Mouse (Mus musculus) gastrocnemius, adult 18-20 months (tissue): Measurements from ENCODE around the gene Cfl1. TPM values are rescaled to one million over a fixed set of nuclear protein-coding genes. Genes with fewer than 3 reads are reported as not detected.
A peak's percentile ranks its signal among the peaks of the same experiment; 100 is the strongest.

Experiments used
- DNase-seq: peaks from one replicate; pipeline ENCODE4 v3.0.0; 2021; ENCODE audit warnings: low spot score
- long read RNA-seq, 2 experiments: library from polyadenylated mRNA; stranded (forward); transcript quantifications; one replicate each; pipeline ENCODE4 v2.0.0; 2021
- total RNA-seq, 2 experiments: library from RNA; stranded (reverse); gene quantifications; 2 replicates each; pipeline ENCODE4 v1.2.3; 2021

Cfl1 gene
- total RNA-seq: 10 to 100 TPM; 48.4 to 74.2 TPM
- long read RNA-seq, experiment 1, transcript Cfl1-202 (4 exons, 2,354 nt): major isoform, 36 of 47 reads
- long read RNA-seq, experiment 1, partial matches to known transcripts: 1 of 47 reads
- long read RNA-seq, experiment 1, other reads (novel, unspliced or antisense): 10 of 47 reads
- long read RNA-seq, experiment 2, transcript Cfl1-202 (4 exons, 2,354 nt): major isoform, 26 of 32 reads
- long read RNA-seq, experiment 2, partial matches to known transcripts: 0 of 32 reads
- long read RNA-seq, experiment 2, other reads (novel, unspliced or antisense): 5 of 32 reads

- peak; percentile 95 for DNase-seq
Observed at GRCm38 (mm10) chr19:5490313-5490897, at the start of gene Cfl1. TSS of gene Cfl1 (plus strand) at chr19:5490455.

- no peak for DNase-seq
Observed at GRCm38 (mm10) chr19:5444371-5444908, 45.8 kb upstream of the Cfl1 start.

DNA sequence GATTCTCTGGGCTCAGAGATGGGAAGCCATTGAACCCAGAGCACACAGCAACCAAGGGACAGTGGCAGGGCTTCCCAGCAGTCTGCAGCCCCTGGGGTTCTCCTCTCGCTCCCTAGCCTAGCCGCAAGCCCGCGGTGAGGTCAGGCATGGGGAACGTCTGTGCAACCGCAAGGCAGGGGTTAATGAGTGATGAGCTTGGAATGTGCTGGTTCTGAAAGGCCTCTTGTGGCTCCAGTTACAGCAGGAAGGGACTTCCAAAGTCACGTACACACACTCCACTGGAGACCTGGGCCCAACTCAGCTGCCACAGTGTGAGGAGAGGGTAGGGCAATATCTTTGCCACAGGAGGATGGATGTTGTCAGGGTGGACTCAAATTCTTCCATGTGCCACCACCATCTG, 45.3 kb upstream of the Cfl1 start:
- no peak for DNase-seq

GRCm38 (mm10) chr19:5445747-5446146, 44.5 kb upstream of the Cfl1 start:
- DNase-seq: no peak

DNA sequence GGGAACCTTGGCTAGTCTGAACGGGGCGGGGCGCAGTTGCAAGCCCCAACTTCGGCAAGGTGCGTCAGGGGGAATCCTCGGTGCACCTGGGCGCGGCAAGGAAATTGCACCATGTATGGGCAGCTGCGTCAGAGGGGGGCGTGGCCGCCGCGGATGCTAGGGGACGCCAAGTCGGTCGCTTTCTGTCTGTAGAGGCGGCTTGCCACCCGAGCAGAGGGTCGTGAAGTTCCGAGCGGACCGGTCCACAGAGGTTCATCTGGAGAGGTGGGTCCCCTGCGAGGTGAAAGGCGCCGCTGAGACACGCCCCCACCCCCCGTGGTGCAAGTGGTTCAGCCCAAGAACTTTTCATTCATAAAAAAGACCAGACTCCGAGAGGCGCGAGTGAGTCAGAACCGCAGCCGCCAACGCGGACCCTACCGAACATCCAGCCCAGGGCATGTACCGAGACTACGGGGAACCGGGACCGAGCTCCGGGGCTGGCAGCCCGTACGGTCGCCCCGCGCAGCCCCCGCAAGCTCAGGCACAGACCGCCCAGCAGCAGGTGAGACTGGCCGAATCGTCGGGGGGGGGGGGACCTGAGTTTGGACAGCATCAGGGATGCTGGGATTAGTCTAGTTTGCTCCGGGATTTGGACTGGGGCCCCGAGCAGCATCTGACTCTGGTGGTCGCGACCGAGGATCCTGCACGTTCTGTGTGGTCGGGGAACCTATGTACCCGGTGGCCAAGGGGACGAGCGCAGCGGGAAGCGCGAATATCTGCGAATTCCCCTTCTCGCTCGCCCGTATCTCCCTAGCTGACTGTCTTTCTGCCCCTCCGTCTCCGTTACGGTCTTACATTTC, 42.5 kb upstream of the Cfl1 start, which contains the start of gene Fosl1:
Gene Fosl1, plus strand, starts transcription at position 33 of the 839 bp plus-strand sequence.
- DNase-seq: peak; percentile 45

GRCm38 (mm10) chr19:5448354-5449150, 41.7 kb upstream of the Cfl1 start:
- no peak for DNase-seq

- no peak for DNase-seq
Observed at GRCm38 (mm10) chr19:5449673-5450072, 40.6 kb upstream of the Cfl1 start.

GRCm38 (mm10) chr19:5451766-5452165, 38.5 kb upstream of the Cfl1 start:
- no peak for DNase-seq

DNA sequence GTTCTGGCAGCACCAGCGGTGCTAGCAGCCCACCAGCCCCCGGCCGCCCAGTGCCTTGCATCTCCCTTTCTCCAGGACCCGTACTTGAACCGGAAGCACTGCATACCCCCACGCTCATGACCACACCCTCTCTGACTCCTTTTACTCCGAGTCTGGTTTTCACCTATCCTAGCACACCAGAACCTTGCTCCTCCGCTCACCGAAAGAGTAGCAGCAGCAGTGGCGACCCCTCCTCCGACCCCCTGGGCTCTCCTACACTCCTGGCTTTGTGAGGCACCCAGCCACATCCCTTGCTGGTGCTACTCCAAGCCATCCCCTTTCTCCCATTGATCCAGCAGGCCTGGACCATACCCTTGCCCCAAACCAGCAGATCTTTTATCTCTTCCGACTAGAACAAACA, 35.2 kb upstream of the Cfl1 start:
- DNase-seq: no peak

DNA sequence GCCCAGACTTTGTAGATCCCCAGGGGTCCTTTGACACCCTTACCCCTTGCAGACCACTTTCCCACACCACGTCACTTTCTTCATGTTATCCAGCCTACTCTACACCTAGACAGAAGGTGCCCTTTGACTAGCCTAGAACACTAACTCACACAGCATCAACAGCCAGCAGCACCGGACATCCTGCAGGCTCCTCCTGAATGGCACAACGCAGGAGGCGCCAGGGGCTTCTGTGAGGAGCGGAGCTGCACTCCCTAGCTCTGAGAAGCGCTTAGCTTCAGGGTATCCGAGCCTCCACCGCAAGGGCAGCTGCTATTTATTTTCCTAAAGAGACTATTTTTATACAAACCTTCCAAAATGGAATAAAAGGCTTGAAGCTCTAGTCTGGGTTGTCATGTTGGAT, 34.7 kb upstream of the Cfl1 start:
- DNase-seq: no peak

- no peak for DNase-seq
Observed at GRCm38 (mm10) chr19:5456241-5456921, 33.9 kb upstream of the Cfl1 start.

DNA sequence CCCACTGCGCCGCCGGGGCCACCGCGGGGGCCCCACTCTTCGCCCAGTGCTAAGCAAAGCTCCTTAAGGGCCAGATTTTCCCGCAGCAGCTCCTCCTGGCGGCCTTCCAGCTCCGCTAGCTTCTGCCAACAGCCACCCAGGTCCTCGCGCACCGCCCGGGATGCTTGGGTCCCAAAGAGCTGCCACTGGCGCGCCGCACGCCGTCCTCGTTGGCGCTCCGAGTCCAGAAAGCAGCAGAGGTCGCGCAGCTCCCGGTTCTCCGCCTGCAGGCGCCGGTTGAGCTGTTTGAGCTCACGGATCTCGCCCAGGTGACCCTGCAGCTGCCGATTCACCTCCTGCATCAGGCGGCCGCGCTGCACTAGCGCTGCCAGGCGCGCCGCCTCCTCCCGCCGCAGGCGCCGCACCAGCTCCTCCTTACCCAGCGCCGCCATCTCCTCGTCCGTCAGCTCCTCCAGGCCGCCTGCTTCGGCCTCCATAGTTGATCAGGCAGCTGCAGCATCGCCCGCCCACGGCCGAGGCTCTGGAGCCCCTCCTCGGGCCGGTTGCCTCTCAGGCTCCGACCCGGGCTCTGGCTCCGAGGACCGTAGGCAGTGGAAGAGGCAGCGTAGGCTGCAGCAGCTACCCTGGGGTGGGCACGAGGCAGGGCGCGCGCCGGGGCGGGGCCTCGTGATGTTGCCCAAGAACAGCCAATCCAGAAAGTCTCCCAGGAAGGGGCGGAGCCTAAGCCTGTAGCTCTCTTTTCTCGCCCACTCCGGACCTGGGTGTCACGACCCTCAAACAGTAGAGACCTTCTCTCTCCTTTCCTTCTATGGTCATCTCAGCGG, 33.1 kb upstream of the Cfl1 start:
- peak; percentile 95 for DNase-seq

DNA sequence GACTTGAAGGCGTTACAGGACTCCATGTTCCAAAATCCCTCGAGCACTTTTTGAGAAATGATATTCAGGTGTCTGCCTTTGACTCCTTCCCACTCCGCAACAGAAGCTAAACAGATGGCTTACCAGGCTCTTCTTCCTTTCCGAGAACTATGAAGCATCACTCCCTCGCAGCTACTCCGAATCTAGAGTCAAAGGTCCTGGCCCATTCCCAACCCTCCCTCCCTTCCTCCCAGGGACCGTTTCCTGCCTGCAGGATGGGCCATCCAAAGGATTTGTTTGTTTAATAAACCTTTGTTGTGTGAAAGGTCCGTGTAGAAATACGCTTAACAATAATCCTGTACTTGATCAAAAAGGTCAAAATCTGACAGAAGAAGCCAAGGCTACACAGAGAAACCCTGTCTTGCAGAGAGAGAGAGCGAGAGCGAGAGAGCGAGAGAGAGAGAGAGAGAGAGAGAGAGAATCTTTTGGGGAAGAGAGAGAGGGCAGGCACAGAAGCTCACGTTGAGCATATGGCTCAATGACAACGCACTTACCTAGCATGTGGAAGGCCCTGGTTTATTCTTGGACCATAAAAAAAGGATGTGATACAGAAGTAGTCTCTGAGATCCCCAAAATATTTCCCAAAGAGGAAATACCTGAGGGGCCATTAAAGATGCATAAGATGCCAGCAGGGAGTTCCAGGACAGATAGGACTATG, 32.4 kb upstream of the Cfl1 start, which contains the start of gene Ccdc85b:
Gene Ccdc85b, minus strand, starts transcription at position 149 of the 697 bp plus-strand sequence.
- no peak for DNase-seq

GRCm38 (mm10) chr19:5459019-5459418, 31.2 kb upstream of the Cfl1 start:
- DNase-seq: no peak

GRCm38 (mm10) chr19:5459896-5460295, 30.4 kb upstream of the Cfl1 start:
- no peak for DNase-seq

- DNase-seq: peak; percentile 92
Observed at GRCm38 (mm10) chr19:5460465-5460911, 29.8 kb upstream of the Cfl1 start, which contains the start of gene Fibp. TSS of gene Fibp (plus strand) at chr19:5460615.

DNA sequence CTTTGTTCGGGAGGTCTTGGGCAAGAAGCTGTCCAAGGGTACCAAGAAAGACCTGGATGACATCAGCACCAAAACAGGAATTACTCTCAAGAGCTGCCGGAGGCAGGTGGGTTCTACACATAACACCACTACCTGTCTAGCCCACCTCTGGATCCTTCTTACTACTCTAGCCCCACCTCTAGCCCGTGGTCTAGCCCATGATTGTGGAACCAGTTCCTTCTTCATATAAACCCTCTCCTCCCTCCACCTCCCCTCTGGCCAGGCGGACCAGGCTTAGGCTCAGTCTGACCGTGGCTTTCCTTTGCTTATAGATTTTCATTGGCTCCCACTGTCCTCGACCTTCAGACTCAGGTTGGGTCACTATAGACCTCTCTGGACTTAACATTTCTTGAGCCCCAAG, 28.8 kb upstream of the Cfl1 start:
- no peak for DNase-seq

DNA sequence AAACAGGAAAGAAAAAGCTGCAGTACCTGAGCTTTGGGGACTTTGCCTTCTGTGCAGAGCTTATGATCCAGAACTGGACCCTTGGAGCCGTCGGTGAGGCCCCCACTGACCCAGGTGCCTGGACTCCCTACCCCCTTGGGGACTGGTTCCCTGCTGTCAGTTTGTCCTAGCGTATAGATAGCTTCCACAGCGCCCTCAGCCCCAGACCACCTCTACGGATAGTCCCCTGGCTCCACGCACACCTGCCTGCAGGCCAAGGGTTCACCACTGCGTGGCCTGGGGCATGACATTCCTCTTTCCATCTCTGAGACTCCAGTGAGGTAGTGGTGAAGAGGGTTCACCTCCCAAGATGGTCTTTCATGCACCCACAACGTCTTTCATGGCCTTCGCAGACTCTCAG, 27.0 kb upstream of the Cfl1 start:
- no peak for DNase-seq
